Comparison of ENCODE assay signal across 8 mouse cellular contexts in the genomic region with DNA sequence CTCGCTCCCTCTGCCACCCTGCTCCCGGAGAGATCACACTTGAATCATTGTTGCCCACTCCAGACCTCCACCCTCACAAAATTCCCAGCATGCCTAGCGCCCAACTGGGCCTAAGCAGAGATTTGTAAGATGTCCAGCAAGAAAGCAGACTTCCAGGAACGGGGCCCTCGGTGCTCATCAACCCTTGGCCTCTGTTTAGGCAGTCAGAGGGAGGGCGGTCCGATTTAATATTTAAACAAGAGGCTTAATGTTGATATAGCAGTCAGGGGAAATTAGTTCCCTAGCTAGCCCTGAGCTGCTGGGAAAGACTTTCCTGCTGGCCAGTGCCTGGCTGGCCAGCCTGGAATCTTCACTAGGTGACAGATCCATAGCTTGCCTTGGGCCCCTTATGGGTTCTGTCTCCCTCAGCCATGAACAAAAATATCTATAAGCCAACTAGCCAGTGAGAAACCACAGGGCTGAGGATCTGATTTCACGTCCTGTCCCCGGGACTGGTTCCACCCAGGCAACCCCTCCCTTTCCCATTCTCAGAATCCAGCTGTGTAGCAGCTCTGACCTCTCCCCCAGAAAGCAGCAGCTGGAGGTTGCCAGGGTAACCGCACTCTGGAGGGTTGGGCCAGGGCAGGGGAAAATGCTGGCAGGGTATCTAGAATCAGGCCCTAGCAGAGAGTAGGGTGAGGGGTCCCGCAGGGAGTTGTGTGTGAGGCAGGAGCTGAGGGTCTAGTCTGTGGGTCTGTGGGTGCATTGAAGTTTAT. TPM values are rescaled to one million over a fixed set of nuclear protein-coding genes. Genes with fewer than 3 reads are reported as not detected.
A peak's percentile ranks its signal among the peaks of the same experiment; 100 is the strongest.
DNase-seq lines count a peak whose midpoint lies in the region; ATAC-seq and TF ChIP-seq lines count a peak whose summit lies in the region.

No protein-coding gene starts in this region.

- H3K9me3 ChIP-seq in intestine, postnatal 0 days (ENCODE audit: control insufficient read depth), result no peaks in the 10 kb centered on the region

- 0 out of 2 replicates have a peak overlapping the region, but pooled peaks have one; percentile 6 for H3K4me2 ChIP-seq in intestine, postnatal 0 days (replicated peaks; ENCODE audit: low read depth)

- peaks cover 20% of the 10 kb centered on the region for H3K4me1 ChIP-seq in brown adipose tissue, adult 24 weeks (ENCODE audit: control insufficient read depth, insufficient read depth, insufficient read length, low read length)
- H3K4me1 ChIP-seq in intestine, postnatal 0 days (replicated peaks; ENCODE audit: control insufficient read depth, insufficient read depth, low read length), result peaks cover 13% of the 10 kb centered on the region; the same call in 1 of the 2 replicates

- H3K4me3 ChIP-seq in brown adipose tissue, adult 24 weeks (ENCODE audit: insufficient read depth, low read depth, low read length), result no peak overlapping the region
- H3K4me3 ChIP-seq in intestine, postnatal 0 days (ENCODE audit: low read depth, low read length), result no peak overlapping the region

- peak; percentile 75 for DNase-seq in ES-CJ7 (ENCODE audit: low read depth, low spot score)
- peak; percentile 99 for DNase-seq in heart, adult 11 months
- peak; percentile 71 to 82 for DNase-seq in lung, adult 18-20 months
- peak; percentile 56 for DNase-seq in ovary, postnatal 10 days (ENCODE audit: low spot score)
- no peak for DNase-seq in right cerebral cortex, adult 2 months (ENCODE audit: low spot score in 2 of 2)

- peak overlapping the region; percentile 80 for H3K27ac ChIP-seq in brown adipose tissue, adult 24 weeks (replicated peaks; ENCODE audit: low read depth, low read length)
- peak overlapping the region; percentile 78 for H3K27ac ChIP-seq in intestine, postnatal 0 days (ENCODE audit: low read depth, low read length)

- no peaks in the 10 kb centered on the region for H3K27me3 ChIP-seq in intestine, postnatal 0 days (replicated peaks; ENCODE audit: control insufficient read depth, insufficient read depth, low read length)

- WGBS in intestine, postnatal 0 days, result 12% methylated on average over 11 of the region's 11 CpGs

- no peaks in the 10 kb centered on the region for H3K36me3 ChIP-seq in intestine, postnatal 0 days (ENCODE audit: control insufficient read depth, insufficient read depth)

- TF ChIP-seq CTCF in intestine, postnatal 0 days (IDR thresholded peaks at IDR 0.05; ENCODE audit: low read depth), result no peak

- H3K9ac ChIP-seq in intestine, postnatal 0 days (ENCODE audit: low read depth, low read length), result no peak overlapping the region

- peak; percentile 89 for ATAC-seq in intestine, postnatal 0 days
- ATAC-seq in megakaryocyte, adult 5-6 weeks (ENCODE audit: poor library complexity, severe bottlenecking), result no peak

RNA-seq across cellular contexts. Expression of gene A4galt, which starts 28.2 kb away (rescaled TPM):
- polyA plus RNA-seq in brown adipose tissue, adult 24 weeks (2012; ENCODE audit: insufficient read depth, insufficient read length, missing spikeins), result 2.9 TPM in 2 replicates
- 8.1 and 8.6 TPM in 2 replicates for polyA plus RNA-seq in intestine, postnatal 0 days (2015; fragmentation: Nextera tagmentation; extraction: Ambion mirVana)
- total RNA-seq in megakaryocyte, adult 5-6 weeks (2015), result not detected in 2 replicates
- total RNA-seq in megakaryocyte, adult 5-6 weeks (2017), result not detected in 2 replicates

RNA-seq across cellular contexts. Expression of gene Cyb5r3, which starts 51.0 kb away (rescaled TPM):
- polyA plus RNA-seq in brown adipose tissue, adult 24 weeks (2012; ENCODE audit: insufficient read depth, insufficient read length, missing spikeins), result 84.4 and 166 TPM in 2 replicates
- 117 and 126 TPM in 2 replicates for polyA plus RNA-seq in intestine, postnatal 0 days (2015; fragmentation: Nextera tagmentation; extraction: Ambion mirVana)
- total RNA-seq in megakaryocyte, adult 5-6 weeks (2015), result 42.8 and 44.7 TPM in 2 replicates
- 21.0 and 24.5 TPM in 2 replicates for total RNA-seq in megakaryocyte, adult 5-6 weeks (2017)

Comparison
In these comparisons a context has a peak if more than half of its experiments do, and no peak if none do; other contexts are left out.
1. DNase-seq: peak in ES-CJ7 (single experiment), heart, adult 11 months (single experiment), lung, adult 18-20 months (2 of 2) and ovary, postnatal 10 days (single experiment); none in right cerebral cortex, adult 2 months (0 of 2).